Mouse (Mus musculus): ENCODE measurements around the gene Hoxd8.

The Hoxd8 gene

GRCm38 (mm10) chr2:74670632-74671188, 33.7 kb upstream of the Hoxd8 start:
- no peak for DNase-seq

- no peak for DNase-seq
Measured at GRCm38 (mm10) chr2:74671847-74672246, 32.6 kb upstream of the Hoxd8 start.

- DNase-seq: peak; percentile 79
Measured at GRCm38 (mm10) chr2:74672481-74673362, 31.7 kb upstream of the Hoxd8 start.

GRCm38 (mm10) chr2:74673835-74674425, 30.5 kb upstream of the Hoxd8 start:
- DNase-seq: no peak

GRCm38 (mm10) chr2:74674881-74675665, 29.3 kb upstream of the Hoxd8 start, which contains the start of gene Hoxd12:
Gene Hoxd12, plus strand, starts transcription at chr2:74675013.
- DNase-seq: no peak

GRCm38 (mm10) chr2:74675666-74676282, 28.6 kb upstream of the Hoxd8 start:
- DNase-seq: no peak

GRCm38 (mm10) chr2:74676376-74677052, 27.9 kb upstream of the Hoxd8 start:
- no peak for DNase-seq

GRCm38 (mm10) chr2:74677106-74677505, 27.3 kb upstream of the Hoxd8 start:
- no peak for DNase-seq

- DNase-seq: no peak
Measured at GRCm38 (mm10) chr2:74678891-74679595, 25.4 kb upstream of the Hoxd8 start, which contains the start of gene Hoxd11. Gene Hoxd11, plus strand, starts transcription at chr2:74679557.

- DNase-seq: peak; percentile 45
Measured at GRCm38 (mm10) chr2:74679596-74679971, 24.8 kb upstream of the Hoxd8 start.

GRCm38 (mm10) chr2:74679980-74680379, 24.4 kb upstream of the Hoxd8 start:
- DNase-seq: peak; percentile 24

- peak; percentile 40 for DNase-seq
Measured at GRCm38 (mm10) chr2:74680561-74681398, 23.6 kb upstream of the Hoxd8 start.

GRCm38 (mm10) chr2:74681594-74682531, 22.6 kb upstream of the Hoxd8 start:
- peak; percentile 64 for DNase-seq

- peak; percentile 33 for DNase-seq
Measured at GRCm38 (mm10) chr2:74682796-74683195, 21.6 kb upstream of the Hoxd8 start.

- peak; percentile 63 for DNase-seq
Measured at GRCm38 (mm10) chr2:74683471-74683951, 20.9 kb upstream of the Hoxd8 start.

GRCm38 (mm10) chr2:74684106-74684505, 20.3 kb upstream of the Hoxd8 start:
- DNase-seq: no peak

GRCm38 (mm10) chr2:74685059-74685603, 19.3 kb upstream of the Hoxd8 start:
- DNase-seq: no peak

- DNase-seq: peak; percentile 92
Measured at GRCm38 (mm10) chr2:74686301-74686987, 18.0 kb upstream of the Hoxd8 start.
